Mouse (Mus musculus) liver, postnatal 0 days (tissue): ENCODE measurements at regions not wholly inside any gene's neighbourhood (a gene's known extent, or its start where the extent isn't known, plus 50 kb on each side); places are given as distances from the start of the nearest gene placed in this dataset.
A peak's percentile ranks its signal among the peaks of the same experiment; 100 is the strongest.

ENCODE experiments used
- ATAC-seq: fragments of 200-750 bp; cut with Nextera tagmentation; 2 replicates; pipeline ENCODE4 v1.8.0; 2017; ENCODE audit warnings: mild to moderate bottlenecking, moderate library complexity
- DNase-seq: peaks from one replicate; pipeline ENCODE4 v3.0.0-alpha.2; 2016
- H3K27ac ChIP-seq: fragments of 300-500 bp; sonication (generic); 2 replicates; pipeline ENCODE4 v1.5.1; 2014; ENCODE audit warnings: antibody characterized with exemption, moderate library complexity, mild to moderate bottlenecking, low read depth
- H3K27me3 ChIP-seq: fragments of 300-500 bp; sonication (generic); 2 replicates; pipeline ENCODE4 v1.6.1; 2014; ENCODE audit warnings: low read length, control low read depth, mixed read lengths; ENCODE audit not compliant: insufficient read depth
- H3K36me3 ChIP-seq: fragments of 300-500 bp; sonication (generic); replicated peaks from 2 replicates; pipeline ENCODE4 v1.6.1; 2014; ENCODE audit warnings: mild to moderate bottlenecking, control low read depth, low read length, moderate library complexity, mixed read lengths; ENCODE audit not compliant: insufficient read depth
- H3K4me1 ChIP-seq: fragments of 300-500 bp; sonication (generic); 2 replicates; pipeline ENCODE4 v1.6.1; 2014; ENCODE audit warnings: antibody characterized with exemption, mild to moderate bottlenecking, control low read depth; ENCODE audit not compliant: insufficient read depth
- H3K4me2 ChIP-seq: fragments of 300-500 bp; sonication (generic); 2 replicates; pipeline ENCODE4 v1.6.1; 2014; ENCODE audit warnings: low read depth, mild to moderate bottlenecking, low read length, moderate library complexity, mixed read lengths
- H3K4me3 ChIP-seq: fragments of 300-500 bp; sonication (generic); 2 replicates; pipeline ENCODE4 v1.5.1; 2014; ENCODE audit warnings: low read depth, low read length
- H3K9ac ChIP-seq: fragments of 300-500 bp; sonication (generic); replicated peaks from 2 replicates; pipeline ENCODE4 v1.6.1; 2014; ENCODE audit warnings: mild to moderate bottlenecking, moderate library complexity
- H3K9me3 ChIP-seq: fragments of 300-500 bp; sonication (generic); 2 replicates; pipeline ENCODE4 v1.6.1; 2016; ENCODE audit warnings: mild to moderate bottlenecking, control low read depth, low read length, mixed read lengths
- CTCF ChIP-seq: sonication (generic); IDR thresholded peaks from 2 replicates; pipeline ENCODE4 v1.5.1; 2016; ENCODE audit warnings: antibody characterized with exemption, low read depth
- EP300 ChIP-seq: IDR thresholded peaks from 2 replicates; pipeline ENCODE4 v1.6.1; 2016; ENCODE audit warnings: antibody characterized with exemption, low read depth, mild to moderate bottlenecking
- WGBS: fragments of 180-500 bp; shearing (Covaris S2); extraction: QIAGEN DNeasy Blood & Tissue Kit; methylation state at CpG from one replicate; pipeline ENCODE4 v1.1.7; 2014; ENCODE audit not compliant: insufficient replicate concordance; 5-methylcytosine and 5-hydroxymethylcytosine counted together

GRCm38 (mm10) chr4:106200241-106200640, 115.8 kb upstream of the Usp24 start:
- peak; percentile 78 for DNase-seq

GRCm38 (mm10) chr4:106202554-106202953, 113.5 kb upstream of the Usp24 start:
- Histone ChIP-seq H3K4me2 (no peak overlapping the region), H3K27ac (no peak overlapping the region), H3K9me3 (no peaks in the 10 kb centered on the region), H3K4me1 (peaks cover 6% of the 10 kb centered on the region; the same call in 1 of the 2 replicates), H3K27me3 (no peaks in the 10 kb centered on the region), H3K9ac (no peak overlapping the region), H3K4me3 (no peak overlapping the region), H3K36me3 (no peaks in the 10 kb centered on the region)
- WGBS: 53% methylated on average over 3 of the region's 3 CpGs
- DNase-seq (no peak), ATAC-seq (no peak)
- TF ChIP-seq EP300 (no peak), CTCF (no peak)

More at GRCm38 (mm10) chr4:106200241-106200640, 115.8 kb upstream of the Usp24 start:
- Histone ChIP-seq H3K4me1 (peaks cover 6% of the 10 kb centered on the region; the same call in 1 of the 2 replicates), H3K27me3 (no peaks in the 10 kb centered on the region), H3K4me2 (peak overlapping the region; percentile 26; the same call in 1 of the 2 replicates), H3K4me3 (no peak overlapping the region), H3K36me3 (no peaks in the 10 kb centered on the region), H3K27ac (peak overlapping the region; percentile 92), H3K9ac (peak overlapping the region; percentile 30; the same call in 1 of the 2 replicates), H3K9me3 (no peaks in the 10 kb centered on the region)
- 39% methylated on average over 6 of the region's 6 CpGs for WGBS
- TF ChIP-seq EP300 (no peak; the same call in none of the 2 replicates), CTCF (no peak)
- peak; percentile 88 for ATAC-seq

- ATAC-seq (no peak), DNase-seq (no peak)
- Histone ChIP-seq H3K9me3 (no peaks in the 10 kb centered on the region), H3K4me3 (no peak overlapping the region), H3K9ac (no peak overlapping the region), H3K27me3 (no peaks in the 10 kb centered on the region), H3K4me1 (no peaks in the 10 kb centered on the region), H3K36me3 (no peaks in the 10 kb centered on the region), H3K4me2 (no peak overlapping the region), H3K27ac (no peak overlapping the region)
- TF ChIP-seq CTCF: no peak
- no peak for TF ChIP-seq EP300
- WGBS: 67% methylated on average over 2 of the region's 2 CpGs
Observed at GRCm38 (mm10) chr4:106205200-106205599, 110.8 kb upstream of the Usp24 start.

- no peak overlapping the region for H3K9ac ChIP-seq
- no peak overlapping the region for H3K4me3 ChIP-seq
- ATAC-seq (peak; percentile 21; the same call in 1 of the 2 replicates), DNase-seq (no peak)
- H3K9me3 ChIP-seq: no peaks in the 10 kb centered on the region
- no peak overlapping the region for H3K4me2 ChIP-seq
- H3K27ac ChIP-seq: no peak overlapping the region
- no peaks in the 10 kb centered on the region for H3K4me1 ChIP-seq
- no peaks in the 10 kb centered on the region for H3K27me3 ChIP-seq
- H3K36me3 ChIP-seq: no peaks in the 10 kb centered on the region
- 47% methylated on average over 2 of the region's 2 CpGs for WGBS
- TF ChIP-seq EP300: no peak
- TF ChIP-seq CTCF: 0 out of 2 replicates have a peak, but pooled peaks have one; percentile 6
Observed at GRCm38 (mm10) chr4:106206023-106206422, 110.0 kb upstream of the Usp24 start.

GRCm38 (mm10) chr4:106209465-106209864, 106.5 kb upstream of the Usp24 start:
- Histone ChIP-seq H3K9ac (no peak overlapping the region), H3K4me3 (no peak overlapping the region), H3K27me3 (no peaks in the 10 kb centered on the region), H3K4me1 (no peaks in the 10 kb centered on the region), H3K27ac (no peak overlapping the region), H3K36me3 (no peaks in the 10 kb centered on the region), H3K4me2 (no peak overlapping the region), H3K9me3 (no peaks in the 10 kb centered on the region)
- WGBS: 77% methylated on average over 11 of the region's 11 CpGs
- no peak for DNase-seq
- ATAC-seq: no peak
- no peak for TF ChIP-seq EP300
- no peak for TF ChIP-seq CTCF

GRCm38 (mm10) chr4:106209975-106210374, 106.0 kb upstream of the Usp24 start:
- no peaks in the 10 kb centered on the region for H3K4me1 ChIP-seq
- 71% methylated on average over 1 of the region's 1 CpGs for WGBS
- H3K4me2 ChIP-seq: no peak overlapping the region
- DNase-seq: peak; percentile 33
- no peak overlapping the region for H3K27ac ChIP-seq
- TF ChIP-seq CTCF (peak; percentile 59), EP300 (no peak)
- no peak overlapping the region for H3K4me3 ChIP-seq
- no peak overlapping the region for H3K9ac ChIP-seq
- H3K9me3 ChIP-seq: no peaks in the 10 kb centered on the region
- H3K27me3 ChIP-seq: no peaks in the 10 kb centered on the region
- no peak for ATAC-seq
- H3K36me3 ChIP-seq: no peaks in the 10 kb centered on the region
